Mouse (Mus musculus) heart, adult 2 months (tissue): ENCODE measurements around the gene Ccdc24.

ENCODE experiments used
- CTCF ChIP-seq: fragments of 200-600 bp; IDR thresholded peaks from 2 replicates; pipeline ENCODE4 v1.8.1; 2022; ENCODE audit warnings: antibody characterized with exemption, mild to moderate bottlenecking, moderate library complexity
- POLR2A ChIP-seq: fragments of 200-500 bp; IDR thresholded peaks from 2 replicates; pipeline ENCODE4 v1.6.1; 2011; ENCODE audit warnings: mild to moderate bottlenecking, low read depth, low read length, control low read depth; ENCODE audit not compliant: insufficient read depth

GRCm38 (mm10) chr4:117906196-117906595, 33.8 kb upstream of the Ccdc24 start:
- TF ChIP-seq CTCF: no peak
- TF ChIP-seq POLR2A: no peak
